Mouse (Mus musculus) 416B (cell line): ENCODE results near the gene Arl5c.
A peak's percentile ranks its signal among the peaks of the same experiment; 100 is the strongest.

Experiments used
- DNase-seq: peaks from one replicate; pipeline ENCODE4 v3.0.0; 2011; ENCODE audit warnings: low read depth

Gene Arl5c

DNA sequence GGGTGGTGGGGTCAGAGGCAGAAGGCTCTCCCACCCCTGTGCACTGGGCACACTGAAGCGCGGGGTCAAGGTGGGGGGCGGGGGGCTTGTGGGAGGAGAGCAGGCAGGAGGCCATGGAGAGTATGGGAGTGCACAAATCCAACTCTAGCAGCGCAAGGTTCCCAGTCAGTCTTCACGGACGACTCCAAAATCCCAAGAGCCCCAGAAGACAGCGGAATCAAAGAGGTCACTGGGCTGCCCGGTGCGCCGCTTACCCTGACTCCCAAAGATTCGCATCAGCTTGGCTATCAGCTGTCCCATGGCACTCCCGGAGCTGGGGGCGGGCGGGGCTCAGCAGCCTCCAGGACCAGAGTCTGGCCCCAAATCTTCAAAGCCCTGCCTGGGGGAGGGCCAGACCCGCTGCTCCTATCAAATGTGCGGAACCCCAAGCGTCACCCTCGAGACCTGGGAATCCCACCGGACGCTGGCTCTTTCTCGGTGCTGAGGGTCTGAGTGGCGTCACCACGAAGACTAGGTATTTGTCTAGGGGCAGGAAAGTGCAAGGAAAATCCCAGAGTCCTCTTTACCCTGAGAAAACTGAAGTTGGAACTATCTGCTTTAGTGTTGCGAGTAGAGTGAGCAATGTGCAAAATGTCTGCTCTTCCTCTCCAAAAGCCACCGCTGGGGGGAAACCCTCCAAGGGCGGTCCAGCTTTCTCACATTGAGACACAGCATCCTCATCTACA, at the start of gene Arl5c:
TSS of gene Arl5c (minus strand) at position 618 of the 725 bp plus-strand sequence.
- no peak for DNase-seq

DNA sequence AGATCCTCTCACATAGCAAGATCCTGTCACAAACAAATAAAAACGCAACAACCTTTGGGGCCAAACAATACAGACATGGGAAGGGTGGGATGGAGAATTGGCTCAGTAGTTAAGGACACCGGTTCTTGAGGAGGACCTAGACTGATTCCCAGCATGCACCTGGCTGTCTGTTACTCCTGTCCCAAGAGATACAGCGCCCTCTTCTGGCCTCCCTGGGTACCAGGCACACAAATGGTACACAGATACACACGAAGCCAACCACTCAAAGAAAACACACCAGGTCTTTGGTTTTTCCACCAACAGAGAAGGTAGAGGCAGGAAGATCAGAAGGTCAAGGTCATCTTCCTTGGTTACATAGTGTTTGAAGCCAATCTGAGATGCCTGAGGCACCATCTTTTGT, 49.6 kb upstream of the Arl5c start:
- peak; percentile 49 for DNase-seq

DNA sequence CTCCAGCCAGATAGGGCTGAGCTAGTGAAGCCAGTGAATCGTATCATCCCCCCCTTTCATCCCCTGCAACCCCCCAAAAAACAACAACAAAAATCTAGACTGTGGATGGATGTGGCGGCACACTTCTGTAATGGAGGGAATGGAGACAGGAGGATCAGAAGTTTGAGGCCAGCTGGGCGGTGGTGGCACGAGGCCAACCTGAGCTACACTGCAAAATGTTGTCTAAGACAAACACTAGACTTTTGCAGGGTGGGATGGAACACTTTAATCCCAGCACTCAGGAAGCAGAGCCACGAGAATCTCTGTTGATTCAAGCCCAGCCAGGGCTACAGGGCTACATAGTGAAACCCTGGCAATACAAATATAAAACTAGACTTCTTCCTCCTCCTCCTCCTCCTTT, 48.1 kb upstream of the Arl5c start:
- no peak for DNase-seq

DNA sequence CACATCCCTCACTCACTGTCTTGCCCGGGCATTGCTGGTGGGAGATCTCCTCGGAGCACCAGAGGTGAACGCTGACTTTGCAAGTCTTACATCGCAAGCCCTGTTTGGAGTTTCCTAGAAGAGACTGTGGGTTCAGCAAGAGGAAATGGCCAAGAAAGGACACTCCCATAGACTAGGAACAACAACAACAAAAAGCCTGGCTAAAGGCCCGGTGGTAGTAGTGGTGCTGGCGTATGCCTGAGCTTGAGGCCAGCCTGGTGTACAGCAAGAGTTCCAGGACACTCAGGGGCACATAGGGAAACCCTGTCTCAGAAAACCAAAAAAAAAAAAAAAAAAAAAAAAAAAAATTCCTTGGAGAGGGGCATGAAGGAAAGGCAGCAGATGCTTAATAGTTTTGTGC, 46.8 kb upstream of the Arl5c start:
- no peak for DNase-seq

DNA sequence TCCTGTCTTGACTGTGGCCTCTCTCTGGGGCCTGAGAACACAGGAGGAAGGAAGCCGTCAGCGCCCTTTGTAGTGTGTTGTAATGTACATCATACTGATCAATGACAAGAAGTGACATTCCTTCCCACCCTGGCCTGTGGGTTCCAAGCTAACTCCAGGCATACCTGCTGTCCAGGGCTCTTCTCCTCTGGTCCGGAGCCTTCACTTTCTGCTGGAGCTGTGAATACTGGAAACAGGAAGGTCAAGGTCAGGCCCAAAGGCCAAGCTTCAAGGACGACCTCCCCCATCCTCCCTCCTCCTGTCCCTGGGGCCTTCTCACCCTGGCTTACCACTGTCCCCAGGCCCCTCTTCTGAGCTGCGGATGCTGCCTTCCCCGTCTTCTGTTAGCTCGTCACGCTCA, 45.0 kb upstream of the Arl5c start:
- DNase-seq, result no peak

DNA sequence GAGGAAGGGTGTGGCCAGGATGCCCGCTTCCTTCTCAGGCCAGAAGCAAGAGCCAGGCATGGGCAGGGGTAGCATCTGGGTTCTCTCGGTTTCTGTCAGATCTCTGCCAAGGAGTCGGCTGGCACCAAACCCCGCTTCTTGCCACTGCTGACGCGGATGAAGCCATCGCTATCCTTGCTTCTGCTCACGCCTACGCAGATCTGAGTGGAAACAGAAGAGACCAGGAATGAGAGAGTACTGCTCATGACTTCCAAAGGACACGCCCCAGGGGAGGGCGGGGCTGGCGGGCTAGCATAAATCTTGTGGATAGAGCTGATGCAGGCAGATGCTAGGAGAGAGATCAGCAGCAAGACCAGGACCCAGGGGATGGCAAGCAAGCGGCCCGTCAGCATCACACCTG, 41.9 kb upstream of the Arl5c start:
- DNase-seq, result no peak

DNA sequence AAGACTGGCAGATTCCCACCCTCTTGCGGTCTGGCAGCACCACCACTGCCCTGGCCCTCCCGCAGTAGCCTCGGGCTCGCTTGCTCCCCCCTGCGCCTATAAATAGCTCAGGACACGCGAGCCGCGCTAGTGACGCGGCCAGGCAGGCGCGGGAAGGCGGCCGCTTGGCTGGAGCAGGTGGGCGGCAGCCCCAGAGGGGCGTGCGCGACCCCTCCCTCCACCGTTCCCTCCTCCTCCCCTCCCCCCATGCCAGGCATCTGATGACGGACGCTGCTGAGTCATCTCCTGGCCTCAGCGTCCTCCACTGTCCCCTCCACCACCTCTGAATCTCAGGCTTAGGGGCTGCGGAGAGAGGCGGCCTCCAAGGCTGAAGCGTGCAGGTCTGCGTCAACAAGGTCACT, 40.0 kb upstream of the Arl5c start:
- peak; percentile 39 for DNase-seq

DNA sequence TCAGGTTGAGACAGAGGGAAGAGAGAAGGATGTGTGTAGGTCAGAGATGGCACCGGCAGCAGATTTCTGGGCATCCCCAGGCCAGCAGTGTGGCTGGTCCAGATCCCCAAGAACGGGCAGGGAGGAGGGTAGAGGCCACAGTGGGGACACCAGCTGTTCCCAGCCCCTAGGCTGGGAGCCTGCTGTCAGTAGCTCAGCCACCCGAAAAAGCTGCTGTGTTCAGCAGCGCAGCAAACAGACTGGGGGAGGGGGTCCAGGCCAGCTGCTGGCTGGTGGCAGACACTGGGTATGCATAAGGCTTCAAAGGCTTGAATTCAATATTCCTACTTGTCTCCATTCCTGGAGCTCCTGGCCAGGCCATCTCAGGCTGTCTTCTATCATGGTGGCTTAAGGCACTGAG, 38.9 kb upstream of the Arl5c start:
- no peak for DNase-seq

DNA sequence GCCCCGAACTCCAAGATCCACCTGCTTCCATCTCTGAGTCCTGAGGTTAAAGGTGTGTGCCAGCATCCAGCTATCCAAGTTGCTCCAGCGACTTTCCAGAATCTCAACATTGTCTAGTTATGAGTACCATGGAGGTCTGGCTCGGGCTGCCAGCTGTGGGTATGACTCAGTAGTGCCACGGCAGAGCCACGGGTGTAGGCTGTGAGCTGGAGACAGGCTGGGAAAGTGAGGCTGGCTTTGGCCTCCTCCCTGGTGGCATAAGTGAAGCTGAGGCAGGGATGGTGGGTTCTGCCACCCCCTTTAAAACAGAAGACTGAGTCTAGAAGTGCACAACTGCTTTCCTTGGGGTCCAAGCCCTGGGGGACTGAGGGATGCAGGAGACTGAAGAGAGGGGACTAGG, 38.1 kb upstream of the Arl5c start:
- no peak for DNase-seq

DNA sequence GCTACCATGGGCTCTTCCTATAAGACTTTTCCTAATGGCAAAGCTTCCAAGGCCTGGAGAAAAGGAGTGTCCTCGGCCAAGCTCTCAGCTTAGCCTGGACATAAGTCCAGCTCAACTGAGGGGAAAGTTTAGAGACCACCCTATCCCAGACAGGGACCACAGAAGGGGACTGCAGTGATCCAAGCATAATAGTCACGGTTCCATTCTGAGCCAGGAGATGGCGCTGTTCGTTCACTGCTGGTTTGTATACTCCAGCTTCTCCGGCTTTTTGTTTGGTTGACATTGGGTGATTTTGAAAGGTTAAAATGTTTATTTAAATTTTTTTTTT, 35.4 kb upstream of the Arl5c start:
- DNase-seq, result peak; percentile 80

DNA sequence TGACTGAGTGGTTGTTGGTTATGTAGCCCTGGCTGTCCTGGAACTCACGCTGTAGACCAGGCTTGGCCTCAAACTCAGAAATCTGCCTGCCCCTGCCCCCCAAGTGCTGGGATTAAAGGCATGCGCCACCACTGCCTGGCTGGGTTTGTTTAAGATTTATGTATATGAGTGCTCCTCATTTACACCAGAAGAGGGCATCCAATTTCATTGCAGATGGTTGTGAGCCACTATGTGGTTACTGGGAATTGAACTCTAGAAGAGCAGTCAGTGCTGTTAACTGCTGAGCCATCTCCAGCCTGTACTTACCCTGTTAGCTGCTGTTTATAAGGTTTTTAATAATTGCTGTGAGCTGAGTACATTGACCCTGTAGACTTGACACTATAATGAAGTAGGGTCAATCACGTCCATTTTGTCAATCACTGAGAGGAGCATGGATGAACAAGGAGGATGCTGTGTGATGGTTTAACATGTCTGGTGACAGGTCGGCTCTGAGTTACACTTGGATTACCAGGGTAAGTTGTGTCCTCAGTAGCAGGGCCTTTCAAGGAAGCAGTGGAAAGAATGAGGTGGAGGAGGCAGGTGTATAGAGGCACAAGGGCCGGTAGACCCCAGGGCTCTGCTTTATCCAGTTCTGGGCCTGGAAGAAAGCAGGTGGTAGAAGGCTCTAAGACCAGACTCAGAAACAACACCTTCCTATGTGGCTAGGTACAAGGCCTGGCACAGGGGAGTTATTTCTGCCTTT, 34.9 kb upstream of the Arl5c start:
- DNase-seq, result peak; percentile 67

DNA sequence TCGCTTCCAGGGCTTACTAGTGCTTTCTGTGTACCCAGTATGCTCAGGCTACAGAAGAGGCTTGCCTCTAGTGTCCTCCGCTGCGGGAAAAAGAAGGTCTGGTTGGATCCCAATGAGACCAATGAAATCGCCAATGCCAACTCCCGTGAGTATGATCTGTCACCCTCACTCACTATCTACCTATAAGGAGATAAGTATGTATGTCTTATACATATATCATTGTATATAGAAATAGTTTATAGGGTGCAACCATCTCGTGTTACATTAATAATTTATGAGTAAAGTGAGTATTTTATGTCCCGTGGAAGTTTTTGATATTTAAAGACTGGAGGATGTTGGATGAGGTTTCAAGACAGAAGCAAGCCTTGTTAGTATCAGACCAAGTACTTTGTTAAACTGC, 31.8 kb upstream of the Arl5c start:
- no peak for DNase-seq

DNA sequence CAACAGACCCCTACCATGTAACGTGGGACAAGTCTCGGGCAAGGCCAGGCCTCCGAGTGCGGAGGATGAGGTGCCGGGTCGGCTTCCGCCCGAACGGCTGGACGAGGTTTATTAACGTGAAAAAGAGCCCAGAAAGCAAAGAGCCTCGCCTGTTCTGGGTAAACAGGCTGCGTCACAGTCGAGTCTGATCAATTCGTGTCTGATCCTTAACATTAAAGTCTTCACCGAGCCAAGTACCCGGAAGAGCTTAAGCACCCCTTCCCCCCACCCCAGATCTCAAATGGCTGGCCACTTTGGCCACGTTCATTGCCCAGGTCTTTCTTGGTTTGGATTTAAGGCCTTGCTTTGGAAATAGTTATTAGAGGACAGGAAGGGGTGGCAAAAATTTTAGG, 31.3 kb upstream of the Arl5c start:
- peak; percentile 60 for DNase-seq

DNA sequence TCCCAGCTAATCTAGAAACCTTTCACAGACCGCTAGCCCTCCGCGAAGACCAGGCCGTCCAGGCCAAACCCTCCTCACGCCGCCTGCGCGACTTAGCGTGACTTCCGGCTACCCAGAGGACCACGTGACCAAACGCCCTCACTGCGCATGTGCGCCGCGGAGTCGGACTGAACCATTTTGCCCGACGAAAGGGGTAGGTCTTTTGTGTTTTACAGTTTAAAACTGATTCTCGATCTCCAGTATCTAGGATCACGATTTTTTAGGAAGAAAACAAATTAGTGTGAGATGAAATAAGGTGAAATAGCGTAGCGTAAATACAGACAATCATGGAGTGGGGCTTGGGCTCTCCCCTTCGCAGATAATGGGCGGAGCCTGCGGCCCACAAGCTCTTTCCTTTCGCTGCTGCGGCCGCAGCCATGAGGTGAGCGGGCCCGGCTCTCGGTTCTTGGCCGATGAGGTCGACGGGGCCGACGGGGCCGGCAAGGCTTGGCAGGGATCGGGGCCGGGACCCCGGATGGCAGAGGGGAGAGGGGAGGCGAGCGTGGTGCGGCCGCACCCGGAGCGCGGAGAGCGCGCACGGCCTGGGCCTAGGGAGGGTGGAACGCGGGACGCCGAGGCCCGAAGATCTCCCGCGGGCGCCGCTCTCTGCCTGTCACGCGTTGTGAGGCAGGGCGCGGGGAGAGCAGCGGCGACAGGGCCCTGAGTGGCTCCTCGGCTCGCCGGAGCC, 30.8 kb upstream of the Arl5c start, which contains the start of gene Rpl19:
TSS of gene Rpl19 (plus strand) at position 141 of the 727 bp plus-strand sequence.
- DNase-seq, result peak; percentile 93

DNA sequence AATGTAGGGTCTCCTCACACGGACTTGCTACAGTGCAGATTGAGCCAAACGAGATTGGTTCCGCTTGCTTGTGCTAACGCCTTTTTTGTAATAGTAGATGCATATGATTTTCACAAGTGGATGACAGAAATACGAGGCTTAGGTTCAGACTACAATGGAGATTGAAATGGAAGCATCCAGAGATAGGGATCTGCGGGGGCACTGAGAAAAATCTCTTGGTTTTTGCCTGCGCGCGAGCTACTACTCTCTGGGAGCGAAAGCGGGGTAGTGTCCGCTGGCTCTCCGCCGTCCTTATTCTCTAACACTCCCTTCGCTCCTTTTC, 30.2 kb upstream of the Arl5c start:
- no peak for DNase-seq

DNA sequence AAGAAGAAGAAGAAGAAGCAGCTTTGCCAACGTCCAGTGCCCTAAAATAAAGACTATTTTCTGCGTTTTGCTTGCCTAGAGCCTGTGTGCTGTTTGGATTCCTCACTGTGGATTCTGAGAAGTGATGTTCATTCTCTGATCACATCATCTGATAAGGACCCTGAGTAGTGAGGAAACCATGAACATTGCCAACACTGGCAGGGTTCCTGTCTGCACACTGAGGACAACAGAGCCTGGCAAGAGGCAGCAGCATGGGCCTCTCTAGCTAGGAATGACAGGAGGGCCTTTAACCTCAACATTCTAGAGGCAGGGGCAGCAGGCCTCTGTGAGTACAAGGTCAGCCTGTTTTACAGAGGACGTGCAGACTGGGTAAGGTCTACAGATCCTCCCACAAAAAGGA, 28.5 kb upstream of the Arl5c start:
- DNase-seq, result no peak

DNA sequence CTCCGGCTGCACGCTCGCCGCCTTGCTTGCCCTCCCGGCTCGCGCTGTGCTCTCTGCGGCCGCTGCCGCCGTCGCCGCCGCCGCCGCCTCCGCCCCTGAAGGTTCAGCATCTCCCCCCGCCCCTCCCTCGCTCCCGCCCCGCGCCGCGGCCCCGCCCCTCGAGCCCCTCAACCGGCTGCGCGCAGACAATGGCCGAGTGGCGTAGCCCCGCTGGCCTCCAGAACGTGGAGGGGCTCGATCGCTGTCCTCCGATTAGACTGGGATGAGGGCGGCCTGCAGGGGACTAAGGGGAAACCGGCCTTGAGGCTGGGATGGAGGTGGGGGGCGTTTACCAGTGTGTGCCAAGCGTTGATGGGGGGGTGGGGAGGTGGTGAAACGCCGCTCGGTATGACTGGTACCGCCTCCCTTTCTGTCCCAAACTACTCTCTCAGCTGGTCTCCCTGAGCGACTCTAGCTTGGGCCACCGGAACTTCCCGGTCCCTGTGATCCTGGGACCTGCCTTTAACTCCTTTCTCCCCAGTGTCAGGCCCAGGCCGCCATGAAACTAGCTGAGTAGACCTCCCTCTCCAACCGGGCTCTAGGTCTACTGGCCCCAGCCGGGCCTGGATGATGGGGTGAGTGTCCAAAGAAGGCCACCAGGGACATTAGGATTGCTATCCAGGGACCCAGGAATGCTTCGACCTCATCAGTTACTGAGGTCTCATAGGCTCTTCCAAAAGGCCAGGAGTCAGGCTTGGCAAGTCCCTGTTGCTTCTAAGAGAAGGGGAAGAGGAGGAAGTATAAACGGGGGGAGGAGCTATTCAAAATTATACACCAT, 26.8 kb upstream of the Arl5c start, which contains the start of gene Cacnb1:
TSS of gene Cacnb1 (minus strand) at position 480 of the 817 bp plus-strand sequence.
- no peak for DNase-seq

DNA sequence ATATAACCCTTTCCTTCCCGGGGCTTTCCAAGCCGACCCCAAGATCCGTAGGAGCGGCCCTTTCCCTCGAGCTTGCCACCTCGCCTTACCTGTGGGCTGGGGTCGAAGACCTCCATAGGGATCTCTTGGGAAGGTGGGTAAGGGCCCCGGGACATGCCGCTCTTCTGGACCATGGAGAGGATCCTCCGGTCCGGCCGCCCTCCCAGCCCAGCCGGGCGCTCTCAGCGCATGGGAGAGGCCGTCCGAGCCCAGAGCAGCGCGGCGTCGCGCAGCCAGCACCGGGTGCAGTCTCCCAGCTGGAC, 26.2 kb upstream of the Arl5c start:
- DNase-seq, result no peak

DNA sequence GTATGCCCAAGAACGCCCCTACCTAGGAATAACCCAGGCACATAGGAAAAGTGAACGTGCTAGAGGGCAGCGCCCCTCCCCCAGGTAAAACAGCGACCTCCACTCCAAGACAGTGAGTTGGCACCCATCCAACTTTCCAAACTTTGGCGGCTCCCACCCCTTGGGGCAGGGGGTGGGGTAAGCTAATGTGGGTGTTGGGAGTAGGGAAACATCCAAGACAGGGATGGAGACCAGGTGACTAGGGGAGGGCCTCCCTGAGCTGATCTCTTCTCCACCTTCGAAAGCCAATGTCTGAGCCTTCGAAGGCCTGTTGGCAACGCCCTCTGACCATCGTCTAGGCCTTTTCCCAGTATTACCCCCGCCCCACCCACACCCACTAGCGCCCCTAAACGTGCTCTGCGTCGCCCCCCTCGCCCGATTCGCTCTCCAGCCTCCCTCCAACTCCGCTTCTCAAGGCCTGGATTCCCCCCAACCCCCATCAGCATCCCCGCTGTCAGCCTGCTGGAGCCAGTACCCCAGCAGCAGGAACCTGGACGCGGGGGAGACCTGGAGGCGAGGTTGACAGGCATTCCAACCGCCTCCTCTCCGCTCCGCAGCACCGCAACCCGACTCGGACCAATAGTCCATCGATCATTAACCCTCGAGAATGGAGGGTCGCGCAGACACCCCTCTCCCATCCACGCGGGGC, 25.7 kb upstream of the Arl5c start:
- no peak for DNase-seq

DNA sequence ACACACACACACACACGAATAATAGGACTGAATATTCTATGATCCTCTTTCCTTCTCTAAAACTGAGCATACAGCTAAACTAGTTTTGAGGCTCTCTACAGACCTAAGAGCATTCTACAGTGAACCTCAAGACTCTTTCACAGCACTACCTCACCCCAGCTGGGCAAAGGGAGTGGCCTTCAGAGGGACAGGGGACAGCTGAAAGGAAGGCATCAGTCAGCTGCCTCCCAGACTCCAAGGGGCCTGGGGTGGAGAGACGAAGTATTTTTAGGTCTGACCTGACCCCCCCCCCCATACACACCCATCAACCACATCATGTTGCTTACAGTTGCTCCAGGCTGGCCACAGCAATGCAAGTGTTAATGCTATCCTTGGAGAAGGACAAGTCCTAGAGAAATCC, 25.1 kb upstream of the Arl5c start:
- no peak for DNase-seq

DNA sequence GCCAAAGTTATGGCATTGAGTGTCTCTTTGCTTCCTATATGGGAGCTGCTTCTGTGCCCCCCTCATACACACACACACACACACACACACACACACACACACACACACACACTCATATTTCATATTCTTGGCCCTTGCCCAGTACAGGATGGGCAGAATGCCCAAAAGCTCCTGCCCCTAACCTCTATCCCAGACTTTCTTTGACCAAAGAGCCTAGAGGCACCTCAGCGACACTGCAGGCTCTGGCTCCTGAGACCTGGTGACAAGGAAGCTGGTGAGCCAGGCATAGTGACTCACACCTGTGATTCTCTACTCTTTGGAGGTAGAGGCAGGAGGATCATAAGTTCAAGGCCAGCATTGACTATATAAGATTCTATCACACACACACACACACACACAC, 24.7 kb upstream of the Arl5c start:
- peak; percentile 44 for DNase-seq
